Mouse (Mus musculus) ES-E14 (cell line): ENCODE data around the gene Slc45a2. TPM values are rescaled to one million over a fixed set of nuclear protein-coding genes. Genes with fewer than 3 reads are reported as not detected.

Experiments
- DNase-seq: peaks from one replicate; pipeline ENCODE4 v3.0.0-alpha.2; 2013; ENCODE audit warnings: low read depth, low spot score
- H3K27ac ChIP-seq: 2 replicates; pipeline ENCODE4 v1.5.1; 2012; ENCODE audit warnings: low read depth, mild to moderate bottlenecking, low read length, moderate library complexity, mixed read lengths; ENCODE audit not compliant: poor library complexity, insufficient read depth, severe bottlenecking
- H3K36me3 ChIP-seq: 2 replicates; pipeline ENCODE4 v1.6.1; 2012; ENCODE audit warnings: mild to moderate bottlenecking, low read length, moderate library complexity, mixed read lengths; ENCODE audit not compliant: control insufficient read depth, poor library complexity, insufficient read depth, severe bottlenecking
- H3K4me1 ChIP-seq, 2 experiments: fragments of 150-350 bp in 1 of 2; sonication (generic) in 1 of 2; 2 replicates each; pipeline ENCODE4 v1.6.1; 2012; ENCODE audit warnings: low read length in 2 of 2, mild to moderate bottlenecking in 1 of 2, mixed read lengths in 1 of 2; ENCODE audit not compliant: control insufficient read depth in 2 of 2, insufficient read depth in 2 of 2, poor library complexity in 1 of 2
- H3K4me3 ChIP-seq, 2 experiments: fragments of 150-350 bp in 1 of 2; sonication (generic) in 1 of 2; 2 replicates each; pipeline ENCODE4 v1.5.1; 2012; ENCODE audit warnings: low read length in 2 of 2, low read depth in 1 of 2, mild to moderate bottlenecking in 1 of 2, mixed read lengths in 1 of 2; ENCODE audit not compliant: insufficient read depth in 1 of 2, poor library complexity in 1 of 2, severe bottlenecking in 1 of 2
- H3K9ac ChIP-seq: 2 replicates; pipeline ENCODE4 v1.6.1; 2012; ENCODE audit warnings: low read depth, mild to moderate bottlenecking, low read length, mixed read lengths; ENCODE audit not compliant: poor library complexity, insufficient read depth, severe bottlenecking
- H3K9me3 ChIP-seq: fragments of 150-350 bp; sonication (generic); 2 replicates; pipeline ENCODE4 v1.6.1; 2012; ENCODE audit warnings: low read depth, mild to moderate bottlenecking, low read length; ENCODE audit not compliant: control insufficient read depth, insufficient read depth
- CHD2 ChIP-seq: IDR thresholded peaks from 2 replicates; pipeline ENCODE4 v1.6.1; 2014; ENCODE audit warnings: mild to moderate bottlenecking, low read depth, low read length, inconsistent platforms
- HCFC1 ChIP-seq: IDR thresholded peaks from 2 replicates; pipeline ENCODE4 v1.6.1; 2012; ENCODE audit warnings: low read length, inconsistent platforms, borderline replicate concordance; ENCODE audit not compliant: insufficient read depth
- MAFK ChIP-seq: IDR thresholded peaks from 2 replicates; pipeline ENCODE4 v1.6.1; 2014; ENCODE audit warnings: mild to moderate bottlenecking, low read depth, low read length, inconsistent platforms; ENCODE audit not compliant: insufficient read depth
- ZC3H11A ChIP-seq: IDR thresholded peaks from 2 replicates; pipeline ENCODE4 v1.6.1; 2012; ENCODE audit warnings: low read depth, mild to moderate bottlenecking, inconsistent platforms, low read length, borderline replicate concordance
- ZNF384 ChIP-seq: IDR thresholded peaks from 2 replicates; pipeline ENCODE4 v1.6.1; 2012; ENCODE audit warnings: low read depth, low read length, inconsistent platforms
- in situ Hi-C, 2 experiments: fragments of 600-800 bp; cut with MboI; formaldehyde crosslinking; loops; one replicate each; pipeline ENCODE4 v1.15.1; 2025; ENCODE audit warnings: low sequenced_read_pairs in 2 of 2, inconsistent platforms in 1 of 2; ENCODE audit not compliant: unreplicated experiment in 2 of 2
- total RNA-seq: library from RNA; depleted of rRNA; stranded (reverse); fragments of 300-350 nt; gene quantifications from 2 replicates; pipeline ENCODE4 v1.2.3, GENCODE M21; 2012; rRNA removed

Slc45a2 gene
- 0.13 TPM in 1 of 2 replicates, not detected in the other for total RNA-seq

DNA sequence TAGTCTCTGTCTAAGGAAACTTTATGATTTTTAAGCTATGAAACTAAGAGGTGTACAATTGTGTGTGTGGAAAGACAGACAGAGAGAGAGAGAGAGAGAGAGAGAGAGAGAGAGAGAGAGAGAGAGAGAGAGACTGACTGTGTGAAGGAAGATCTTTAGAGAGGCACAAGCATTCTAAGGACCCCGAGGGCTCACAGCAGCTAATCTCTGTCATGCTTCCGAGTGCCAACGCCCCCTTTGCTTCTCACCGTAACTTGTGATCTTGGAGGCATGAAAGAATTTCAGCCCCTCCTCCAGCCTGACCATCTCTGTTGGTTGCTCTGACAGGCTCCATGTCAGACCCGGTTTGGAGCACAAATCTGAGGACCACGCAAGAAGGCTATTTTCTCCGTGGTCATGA lies at the start of gene Slc45a2:
Slc45a2 (plus strand) TSS at position 301 of the 400 bp plus-strand sequence.
- H3K4me3 ChIP-seq = no peak within 1 kb of the TSS
- H3K4me1 ChIP-seq = 0 out of 4 replicates have a peak, but pooled peaks cover 0 to 2% of the 10 kb centered on the region in 2 experiments
- no peaks in the 10 kb centered on the region for H3K36me3 ChIP-seq
- in situ Hi-C loops = no loop called here
- no peak within 1 kb of the TSS for H3K27ac ChIP-seq
- H3K9me3 ChIP-seq = no peaks in the 10 kb centered on the region
- DNase-seq = no peak
- H3K9ac ChIP-seq = no peak within 1 kb of the TSS
- TF ChIP-seq HCFC1 (no peak), MAFK (no peak), CHD2 (no peak), ZNF384 (no peak), ZC3H11A (no peak)

DNA sequence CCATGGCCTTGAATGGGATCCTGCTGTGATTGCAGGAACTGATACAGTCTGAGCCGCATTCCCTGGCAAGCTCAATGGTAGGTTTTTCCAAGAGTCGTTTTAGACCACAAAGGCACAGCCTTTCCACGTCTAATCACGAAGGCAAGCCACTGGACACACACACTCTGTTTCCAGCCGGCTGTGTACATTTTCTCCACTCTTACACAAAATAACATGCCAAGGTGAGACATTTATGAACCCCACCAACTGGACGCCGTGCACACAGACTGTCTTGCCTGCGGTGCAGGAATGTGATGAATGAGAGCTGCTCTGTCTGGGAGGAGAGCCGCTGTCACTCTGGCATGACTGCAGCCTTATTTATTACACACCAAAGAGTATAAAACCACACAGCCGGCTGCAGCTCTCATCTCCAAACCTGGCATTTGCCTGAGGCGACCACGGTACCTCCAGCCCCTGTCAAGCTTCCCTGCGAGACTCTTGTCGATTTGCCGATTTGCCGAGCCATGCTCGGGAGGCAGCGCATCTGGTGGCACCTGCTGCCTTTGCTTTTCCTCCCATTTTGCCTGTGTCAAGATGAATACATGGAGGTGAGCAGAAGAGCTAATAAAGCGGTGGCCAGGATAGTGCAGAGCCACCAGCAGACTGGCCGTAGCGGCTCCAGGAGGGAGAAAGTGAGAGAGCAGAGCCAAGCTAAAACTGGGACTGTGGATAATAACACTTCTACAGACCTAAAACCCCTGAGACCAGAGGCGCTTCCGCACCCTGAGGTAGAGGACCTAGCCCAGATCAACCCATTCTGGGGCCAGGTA lies 48.4 kb upstream of the Slc45a2 start, which contains the start of gene C1qtnf3:
C1qtnf3 (plus strand) TSS at position 382 of the 809 bp plus-strand sequence.
- TF ChIP-seq ZNF384 = no peak
- TF ChIP-seq CHD2 = no peak
- Histone ChIP-seq H3K4me1 (0 out of 4 replicates have a peak, but pooled peaks cover 0 to 1% of the 10 kb centered on the region in 2 experiments), H3K9me3 (no peaks in the 10 kb centered on the region), H3K27ac (no peak within 1 kb of the TSS), H3K4me3 (peak within 1 kb of the TSS; percentile 4 to 26; a peak in 3 of 4 replicates), H3K9ac (no peak within 1 kb of the TSS), H3K36me3 (no peaks in the 10 kb centered on the region)
- in situ Hi-C loops = no loop called here
- DNase-seq = no peak

- DNase-seq = no peak
Measured at GRCm38 (mm10) chr15:10952760-10953305, 47.7 kb upstream of the Slc45a2 start.

GRCm38 (mm10) chr15:10953465-10953864 lies 47.1 kb upstream of the Slc45a2 start:
- Histone ChIP-seq H3K9ac (no peak overlapping the region), H3K27ac (no peak overlapping the region), H3K4me3 (no peak overlapping the region), H3K4me1 (0 out of 4 replicates have a peak, but pooled peaks cover 0 to 1% of the 10 kb centered on the region in 2 experiments), H3K9me3 (no peaks in the 10 kb centered on the region), H3K36me3 (no peaks in the 10 kb centered on the region)
- in situ Hi-C loops = no loop called here
- TF ChIP-seq ZNF384 (no peak), CHD2 (no peak), ZC3H11A (no peak), HCFC1 (no peak), MAFK (no peak)
- DNase-seq = no peak

More at GRCm38 (mm10) chr15:10952760-10953305, 47.7 kb upstream of the Slc45a2 start:
- H3K4me3 ChIP-seq = no peak overlapping the region
- H3K9me3 ChIP-seq = no peaks in the 10 kb centered on the region
- H3K4me1 ChIP-seq = 0 out of 4 replicates have a peak, but pooled peaks cover 0 to 1% of the 10 kb centered on the region in 2 experiments
- H3K27ac ChIP-seq = no peak overlapping the region
- H3K9ac ChIP-seq = no peak overlapping the region
- TF ChIP-seq CHD2 (no peak), MAFK (no peak), HCFC1 (no peak), ZNF384 (no peak), ZC3H11A (no peak)
- H3K36me3 ChIP-seq = no peaks in the 10 kb centered on the region
- in situ Hi-C loops = no loop called here
